Mouse (Mus musculus) layer of hippocampus, adult 18-20 months (tissue): ENCODE results near the gene Ssxb10. TPM values are rescaled to one million over a fixed set of nuclear protein-coding genes. Genes with fewer than 3 reads are reported as not detected.
"Not testable (repeated sequence)": the region's sequence is repeated elsewhere in the genome, so short reads cannot be mapped to it uniquely, and the experiment has no call there.

Source experiments
- DNase-seq, 2 experiments: peaks; one replicate each; pipeline ENCODE4 v3.0.0; 2022; ENCODE audit warnings: low spot score in 2 of 2
- long read RNA-seq: library from polyadenylated mRNA; stranded (forward); transcript quantifications from one replicate; pipeline ENCODE4 v2.0.0, GENCODE M21; 2021
- total RNA-seq, 2 experiments: library from RNA; stranded (reverse); gene quantifications; 2 replicates each; pipeline ENCODE4 v1.2.3; 2021

Ssxb10 gene
- not detected for total RNA-seq
- long read RNA-seq: 0 reads

- DNase-seq: no peak
These were observed at the start of gene Ssxb10 for GRCm38 (mm10) chrX:8327124-8327523. Ssxb10 (plus strand) TSS chrX:8327424.

GRCm38 (mm10) chrX:8288621-8289020 lies 38.6 kb upstream of the Ssxb10 start:
- DNase-seq: no peak

GRCm38 (mm10) chrX:8309302-8309701 lies 17.9 kb upstream of the Ssxb10 start:
- no peak for DNase-seq

GRCm38 (mm10) chrX:8314905-8315304 lies 12.3 kb upstream of the Ssxb10 start:
- DNase-seq: peak in 1 of 2 experiments; percentile 35

- not testable (repeated sequence) for DNase-seq
These were observed 39.5 kb downstream of the Ssxb10 start, which contains the start of gene Ssxb9 for GRCm38 (mm10) chrX:8366678-8367077. Ssxb9 (plus strand) TSS chrX:8366978.

Other genes starting within 250 kb of the Ssxb10 start
- gene Was, start 236.9 kb upstream of the Ssxb10 start, total RNA-seq: 1 to 10 TPM; 1.4 to 1.6 TPM
- 100 to 1,000 TPM; 205 to 211 TPM for gene Wdr13, start 194.5 kb upstream of the Ssxb10 start, total RNA-seq
- 100 to 1,000 TPM in 1 of 2 experiments, 10 to 100 TPM in 1; 77.0 to 135 TPM for gene Rbm3, start 181.5 kb upstream of the Ssxb10 start, total RNA-seq
- gene Tbc1d25, start 151.2 kb upstream of the Ssxb10 start, total RNA-seq: 10 to 100 TPM; 13.2 to 13.4 TPM
- gene Ebp, start 133.9 kb upstream of the Ssxb10 start, total RNA-seq: 10 to 100 TPM; 28.2 to 29.0 TPM
- gene Porcn, start 120.9 kb upstream of the Ssxb10 start, total RNA-seq: 100 to 1,000 TPM in 1 of 2 experiments, 10 to 100 TPM in 1; 95.4 to 105 TPM
- gene Ftsj1, start 75.0 kb upstream of the Ssxb10 start, total RNA-seq: 10 to 100 TPM; 22.9 to 23.8 TPM
- 1 to 10 TPM; 2.0 to 2.1 TPM for gene Slc38a5, start 56.3 kb upstream of the Ssxb10 start, total RNA-seq
- not detected for gene Ssxb9, start 39.6 kb downstream of the Ssxb10 start, total RNA-seq
- not detected for gene Ssxb1, start 85.9 kb downstream of the Ssxb10 start, total RNA-seq
- gene Ssxb2, start 134.3 kb downstream of the Ssxb10 start, total RNA-seq: not detected
- gene Gm14459, start 197.5 kb downstream of the Ssxb10 start, total RNA-seq: not detected
- not detected for gene Ssxb6, start 220.8 kb downstream of the Ssxb10 start, total RNA-seq